Mouse (Mus musculus) neural tube, embryonic 15.5 days (tissue): Measurements from ENCODE around the gene Palld. TPM values are rescaled to one million over a fixed set of nuclear protein-coding genes. Genes with fewer than 3 reads are reported as not detected.

Experiments used
- ATAC-seq: fragments of 200-750 bp; cut with Nextera tagmentation; 2 replicates; pipeline ENCODE4 v1.8.0; 2017; ENCODE audit warnings: mild to moderate bottlenecking, moderate TSS enrichment, moderate library complexity; ENCODE audit not compliant: low FRiP score
- H3K27ac ChIP-seq: fragments of 300-500 bp; sonication (generic); replicated peaks from 2 replicates; pipeline ENCODE4 v1.5.1; 2015; ENCODE audit warnings: mild to moderate bottlenecking, inconsistent platforms
- H3K27me3 ChIP-seq: fragments of 300-500 bp; sonication (generic); replicated peaks from 2 replicates; pipeline ENCODE4 v1.6.1; 2015; ENCODE audit warnings: inconsistent platforms
- H3K36me3 ChIP-seq: fragments of 300-500 bp; sonication (generic); 2 replicates; pipeline ENCODE4 v1.6.1; 2015; ENCODE audit warnings: inconsistent platforms
- H3K4me1 ChIP-seq: fragments of 300-500 bp; sonication (generic); 2 replicates; pipeline ENCODE4 v1.6.1; 2015; ENCODE audit warnings: inconsistent platforms
- H3K4me2 ChIP-seq: fragments of 300-500 bp; sonication (generic); 2 replicates; pipeline ENCODE4 v1.6.1; 2015; ENCODE audit warnings: inconsistent platforms, mild to moderate bottlenecking, moderate library complexity
- H3K4me3 ChIP-seq: fragments of 300-500 bp; sonication (generic); replicated peaks from 2 replicates; pipeline ENCODE4 v1.5.1; 2015; ENCODE audit warnings: mild to moderate bottlenecking, inconsistent platforms
- H3K9ac ChIP-seq: fragments of 300-500 bp; sonication (generic); replicated peaks from 2 replicates; pipeline ENCODE4 v1.6.1; 2015; ENCODE audit warnings: mild to moderate bottlenecking, inconsistent platforms
- H3K9me3 ChIP-seq: fragments of 300-500 bp; sonication (generic); replicated peaks from 2 replicates; pipeline ENCODE4 v1.6.1; 2016; ENCODE audit warnings: inconsistent platforms
- WGBS: fragments of 180-500 bp; shearing (Covaris S2); methylation state at CpG from one replicate; pipeline ENCODE4 v1.1.7; 2015; ENCODE audit warnings: mixed read lengths; 5-methylcytosine and 5-hydroxymethylcytosine counted together
- polyA plus RNA-seq: library from polyadenylated mRNA; unstranded; fragments of >200 nt; fragmentation: Nextera tagmentation; extraction: Ambion mirVana; gene quantifications from 2 replicates; pipeline ENCODE4 v1.2.1, GENCODE M21; 2015

Gene Palld
- polyA plus RNA-seq, 1 experiment from 2014 or later, result 16.0 TPM

GRCm38 (mm10) chr8:61769340-61769879 is 133.1 kb downstream of the Palld start:
- Histone ChIP-seq H3K4me1 (no peaks in the 10 kb centered on the region), H3K36me3 (no peaks in the 10 kb centered on the region), H3K9ac (no peak overlapping the region), H3K4me2 (no peak overlapping the region), H3K27me3 (no peaks in the 10 kb centered on the region), H3K9me3 (no peaks in the 10 kb centered on the region), H3K4me3 (no peak overlapping the region), H3K27ac (no peak overlapping the region)
- 50% methylated on average over 5 of the region's 5 CpGs for WGBS
- ATAC-seq, result no peak

GRCm38 (mm10) chr8:61760190-61760578 is 142.3 kb downstream of the Palld start:
- H3K4me1 ChIP-seq, result peaks cover 21% of the 10 kb centered on the region; the same call in 1 of the 2 replicates
- H3K4me3 ChIP-seq, result peak overlapping the region; percentile 58
- ATAC-seq, result peak; percentile 48
- H3K36me3 ChIP-seq, result no peaks in the 10 kb centered on the region
- H3K9me3 ChIP-seq, result no peaks in the 10 kb centered on the region
- peak overlapping the region; percentile 96 for H3K4me2 ChIP-seq
- H3K9ac ChIP-seq, result peak overlapping the region; percentile 58
- H3K27me3 ChIP-seq, result no peaks in the 10 kb centered on the region
- 14% methylated on average over 8 of the region's 8 CpGs for WGBS
- peak overlapping the region; percentile 69; the same call in 1 of the 2 replicates for H3K27ac ChIP-seq

GRCm38 (mm10) chr8:61759327-61760189 is 142.9 kb downstream of the Palld start:
- H3K9ac ChIP-seq, result peak overlapping the region; percentile 58
- under 1% methylated on average over 43 of the region's 44 CpGs for WGBS

GRCm38 (mm10) chr8:61758686-61759326 is 143.7 kb downstream of the Palld start:
- Histone ChIP-seq H3K27me3 (no peaks in the 10 kb centered on the region), H3K4me1 (peaks cover 21% of the 10 kb centered on the region; the same call in 1 of the 2 replicates), H3K9me3 (no peaks in the 10 kb centered on the region), H3K36me3 (no peaks in the 10 kb centered on the region), H3K4me2 (peak overlapping the region; percentile 96), H3K4me3 (peak overlapping the region; percentile 58), H3K9ac (no peak overlapping the region), H3K27ac (no peak overlapping the region)
- no peak for ATAC-seq
- 17% methylated on average over 8 of the region's 8 CpGs for WGBS

More at GRCm38 (mm10) chr8:61759327-61760189, 142.9 kb downstream of the Palld start:
- Histone ChIP-seq H3K4me1 (peaks cover 21% of the 10 kb centered on the region; the same call in 1 of the 2 replicates), H3K9me3 (no peaks in the 10 kb centered on the region), H3K27me3 (no peaks in the 10 kb centered on the region), H3K27ac (peak overlapping the region; percentile 69), H3K36me3 (no peaks in the 10 kb centered on the region), H3K4me3 (peak overlapping the region; percentile 58), H3K4me2 (peak overlapping the region; percentile 96)
- ATAC-seq, result peak; percentile 84

GRCm38 (mm10) chr8:61756971-61757965 is 145.2 kb downstream of the Palld start:
- Histone ChIP-seq H3K36me3 (no peaks in the 10 kb centered on the region), H3K9ac (no peak overlapping the region), H3K4me3 (no peak overlapping the region), H3K4me2 (peak overlapping the region; percentile 96), H3K4me1 (peaks cover 21% of the 10 kb centered on the region; the same call in 1 of the 2 replicates), H3K27me3 (no peaks in the 10 kb centered on the region), H3K9me3 (no peaks in the 10 kb centered on the region), H3K27ac (no peak overlapping the region)
- ATAC-seq, result no peak; the same call in 1 of the 2 replicates
- WGBS, result 40% methylated on average over 18 of the region's 18 CpGs

- no peaks in the 10 kb centered on the region for H3K36me3 ChIP-seq
- WGBS, result 90% methylated on average over 2 of the region's 2 CpGs
- H3K27ac ChIP-seq, result no peak overlapping the region
- no peaks in the 10 kb centered on the region for H3K9me3 ChIP-seq
- no peak overlapping the region for H3K4me3 ChIP-seq
- H3K4me2 ChIP-seq, result no peak overlapping the region
- no peak overlapping the region for H3K9ac ChIP-seq
- no peak for ATAC-seq
- H3K27me3 ChIP-seq, result no peaks in the 10 kb centered on the region
- H3K4me1 ChIP-seq, result peaks cover 20% of the 10 kb centered on the region; the same call in 1 of the 2 replicates
Observed at GRCm38 (mm10) chr8:61755186-61755585, 147.3 kb downstream of the Palld start.

- no peaks in the 10 kb centered on the region for H3K36me3 ChIP-seq
- H3K4me1 ChIP-seq, result peaks cover 3% of the 10 kb centered on the region; the same call in 1 of the 2 replicates
- H3K27me3 ChIP-seq, result no peaks in the 10 kb centered on the region
- H3K4me3 ChIP-seq, result no peak overlapping the region
- no peak overlapping the region for H3K27ac ChIP-seq
- no peak overlapping the region for H3K4me2 ChIP-seq
- 95% methylated on average over 5 of the region's 5 CpGs for WGBS
- no peak for ATAC-seq
- H3K9ac ChIP-seq, result no peak overlapping the region
- H3K9me3 ChIP-seq, result no peaks in the 10 kb centered on the region
Observed at GRCm38 (mm10) chr8:61747070-61747469, 155.4 kb downstream of the Palld start.

GRCm38 (mm10) chr8:61745181-61745980 is 157.1 kb downstream of the Palld start:
- H3K4me2 ChIP-seq, result no peak overlapping the region
- no peak overlapping the region for H3K9ac ChIP-seq
- peaks cover 3% of the 10 kb centered on the region; the same call in 1 of the 2 replicates for H3K4me1 ChIP-seq
- no peak for ATAC-seq
- H3K27ac ChIP-seq, result no peak overlapping the region
- WGBS, result 49% methylated on average over 10 of the region's 10 CpGs
- no peaks in the 10 kb centered on the region for H3K36me3 ChIP-seq
- no peaks in the 10 kb centered on the region for H3K9me3 ChIP-seq
- no peak overlapping the region for H3K4me3 ChIP-seq
- no peaks in the 10 kb centered on the region for H3K27me3 ChIP-seq

- ATAC-seq, result no peak
- H3K4me1 ChIP-seq, result peaks cover 3% of the 10 kb centered on the region; the same call in 1 of the 2 replicates
Observed at GRCm38 (mm10) chr8:61743764-61744562, 158.5 kb downstream of the Palld start.

GRCm38 (mm10) chr8:61737465-61737864 is 165.0 kb downstream of the Palld start:
- no peaks in the 10 kb centered on the region for H3K4me1 ChIP-seq
- no peaks in the 10 kb centered on the region for H3K9me3 ChIP-seq
- no peak overlapping the region for H3K27ac ChIP-seq
- WGBS, result 96% methylated on average over 4 of the region's 4 CpGs
- no peak for ATAC-seq
- H3K4me2 ChIP-seq, result no peak overlapping the region
- no peaks in the 10 kb centered on the region for H3K27me3 ChIP-seq
- no peaks in the 10 kb centered on the region for H3K36me3 ChIP-seq
- no peak overlapping the region for H3K9ac ChIP-seq
- no peak overlapping the region for H3K4me3 ChIP-seq

More at GRCm38 (mm10) chr8:61743764-61744562, 158.5 kb downstream of the Palld start:
- H3K9ac ChIP-seq, result no peak overlapping the region
- no peak overlapping the region for H3K4me2 ChIP-seq
- H3K9me3 ChIP-seq, result no peaks in the 10 kb centered on the region
- H3K27me3 ChIP-seq, result no peaks in the 10 kb centered on the region
- H3K36me3 ChIP-seq, result no peaks in the 10 kb centered on the region
- H3K4me3 ChIP-seq, result no peak overlapping the region
- 83% methylated on average over 6 of the region's 6 CpGs for WGBS
- no peak overlapping the region for H3K27ac ChIP-seq
